Mouse (Mus musculus): ENCODE data around the gene Olfr924. TPM values are rescaled to one million over a fixed set of nuclear protein-coding genes. Genes with fewer than 3 reads are reported as not detected.
"Not testable (repeated sequence)": the region's sequence is repeated elsewhere in the genome, so short reads cannot be mapped to it uniquely, and the experiment has no call there.

Gene Olfr924
- polyA plus RNA-seq (2012; rRNA removed): not detected in 2 replicates

GRCm38 (mm10) chr9:38844149-38844548 is at the start of gene Olfr924:
Gene Olfr924, plus strand, starts transcription at chr9:38844449.
- H3K27me3 ChIP-seq (ENCODE audit: control insufficient read depth, insufficient read depth, low read length): no peaks in the 10 kb centered on the region
- H3K27ac ChIP-seq (ENCODE audit: insufficient read depth, low read length): no peak within 1 kb of the TSS
- no peak for DNase-seq (ENCODE audit: low read depth in 1 of 2, low spot score in 2 of 2)
- H3K36me3 ChIP-seq (ENCODE audit: control insufficient read depth, insufficient read depth, low read length): no peaks in the 10 kb centered on the region
- no peak within 1 kb of the TSS for H3K4me3 ChIP-seq (ENCODE audit: extremely low read depth, insufficient read depth, insufficient read length)
- 92% methylated on average over 1 of the region's 1 CpGs for WGBS
- no peak for TF ChIP-seq POLR2A (IDR thresholded peaks at IDR 0.05; ENCODE audit: low read depth, low read length)
- TF ChIP-seq CTCF (IDR thresholded peaks at IDR 0.05; ENCODE audit: extremely low read depth, insufficient read depth, insufficient read length, insufficient replicate concordance): no peak
- H3K4me1 ChIP-seq (ENCODE audit: control insufficient read depth, insufficient read depth, insufficient read length): no peaks in the 10 kb centered on the region

- no peak for DNase-seq (ENCODE audit: low read depth in 1 of 2, low spot score in 2 of 2)
- Histone ChIP-seq H3K4me3 (ENCODE audit: extremely low read depth, insufficient read depth, insufficient read length) (no peak overlapping the region), H3K4me1 (ENCODE audit: control insufficient read depth, insufficient read depth, insufficient read length) (no peaks in the 10 kb centered on the region), H3K36me3 (ENCODE audit: control insufficient read depth, insufficient read depth, low read length) (no peaks in the 10 kb centered on the region), H3K27ac (ENCODE audit: insufficient read depth, low read length) (no peak overlapping the region), H3K27me3 (ENCODE audit: control insufficient read depth, insufficient read depth, low read length) (no peaks in the 10 kb centered on the region)
- TF ChIP-seq CTCF (IDR thresholded peaks at IDR 0.05; ENCODE audit: extremely low read depth, insufficient read depth, insufficient read length, insufficient replicate concordance) (no peak), POLR2A (IDR thresholded peaks at IDR 0.05; ENCODE audit: low read depth, low read length) (no peak)
Observed at GRCm38 (mm10) chr9:38805696-38806095, 38.6 kb upstream of the Olfr924 start.

GRCm38 (mm10) chr9:38814314-38814713 is 29.9 kb upstream of the Olfr924 start, which contains the start of gene Olfr922:
Gene Olfr922, plus strand, starts transcription at chr9:38814614.
- 67% methylated on average over 2 of the region's 2 CpGs for whole genome bisulfite sequencing
- no peaks in the 10 kb centered on the region for H3K27me3 ChIP-seq (ENCODE audit: control insufficient read depth, insufficient read depth, low read length)
- no peak for DNase-seq (ENCODE audit: low read depth in 1 of 2, low spot score in 2 of 2)
- TF ChIP-seq POLR2A (IDR thresholded peaks at IDR 0.05; ENCODE audit: low read depth, low read length): no peak
- TF ChIP-seq CTCF (IDR thresholded peaks at IDR 0.05; ENCODE audit: extremely low read depth, insufficient read depth, insufficient read length, insufficient replicate concordance): no peak
- no peak within 1 kb of the TSS for H3K4me3 ChIP-seq (ENCODE audit: extremely low read depth, insufficient read depth, insufficient read length)
- H3K27ac ChIP-seq (ENCODE audit: insufficient read depth, low read length): no peak within 1 kb of the TSS
- no peaks in the 10 kb centered on the region for H3K4me1 ChIP-seq (ENCODE audit: control insufficient read depth, insufficient read depth, insufficient read length)
- H3K36me3 ChIP-seq (ENCODE audit: control insufficient read depth, insufficient read depth, low read length): no peaks in the 10 kb centered on the region

GRCm38 (mm10) chr9:38815458-38815986 is 28.7 kb upstream of the Olfr924 start:
- no peaks in the 10 kb centered on the region for H3K4me1 ChIP-seq (ENCODE audit: control insufficient read depth, insufficient read depth, insufficient read length)
- H3K36me3 ChIP-seq (ENCODE audit: control insufficient read depth, insufficient read depth, low read length): no peaks in the 10 kb centered on the region
- no peaks in the 10 kb centered on the region for H3K27me3 ChIP-seq (ENCODE audit: control insufficient read depth, insufficient read depth, low read length)
- H3K4me3 ChIP-seq (ENCODE audit: extremely low read depth, insufficient read depth, insufficient read length): no peak overlapping the region
- TF ChIP-seq CTCF (IDR thresholded peaks at IDR 0.05; ENCODE audit: extremely low read depth, insufficient read depth, insufficient read length, insufficient replicate concordance) (no peak), POLR2A (IDR thresholded peaks at IDR 0.05; ENCODE audit: low read depth, low read length) (no peak)
- no peak overlapping the region for H3K27ac ChIP-seq (ENCODE audit: insufficient read depth, low read length)
- DNase-seq (ENCODE audit: low read depth in 1 of 2, low spot score in 2 of 2): no peak
- WGBS: 79% methylated on average over 1 of the region's 1 CpGs

GRCm38 (mm10) chr9:38826245-38826644 is 18.0 kb upstream of the Olfr924 start, which contains the start of gene Olfr923:
Gene Olfr923, plus strand, starts transcription at chr9:38826545.
- H3K27ac ChIP-seq (ENCODE audit: insufficient read depth, low read length): no peak within 1 kb of the TSS
- H3K4me1 ChIP-seq (ENCODE audit: control insufficient read depth, insufficient read depth, insufficient read length): no peaks in the 10 kb centered on the region
- H3K36me3 ChIP-seq (ENCODE audit: control insufficient read depth, insufficient read depth, low read length): no peaks in the 10 kb centered on the region
- no peaks in the 10 kb centered on the region for H3K27me3 ChIP-seq (ENCODE audit: control insufficient read depth, insufficient read depth, low read length)
- 89% methylated on average over 1 of the region's 1 CpGs for WGBS
- DNase-seq (ENCODE audit: low read depth in 1 of 2, low spot score in 2 of 2): no peak
- TF ChIP-seq POLR2A (IDR thresholded peaks at IDR 0.05; ENCODE audit: low read depth, low read length) (no peak), CTCF (IDR thresholded peaks at IDR 0.05; ENCODE audit: extremely low read depth, insufficient read depth, insufficient read length, insufficient replicate concordance) (no peak)
- no peak within 1 kb of the TSS for H3K4me3 ChIP-seq (ENCODE audit: extremely low read depth, insufficient read depth, insufficient read length)

- Histone ChIP-seq H3K4me3 (ENCODE audit: extremely low read depth, insufficient read depth, insufficient read length) (no peak overlapping the region), H3K36me3 (ENCODE audit: control insufficient read depth, insufficient read depth, low read length) (no peaks in the 10 kb centered on the region), H3K4me1 (ENCODE audit: control insufficient read depth, insufficient read depth, insufficient read length) (no peaks in the 10 kb centered on the region), H3K27me3 (ENCODE audit: control insufficient read depth, insufficient read depth, low read length) (no peaks in the 10 kb centered on the region), H3K27ac (ENCODE audit: insufficient read depth, low read length) (no peak overlapping the region)
- no peak for DNase-seq (ENCODE audit: low read depth in 1 of 2, low spot score in 2 of 2)
- 85% methylated on average over 2 of the region's 2 CpGs for WGBS
- no peak for TF ChIP-seq POLR2A (IDR thresholded peaks at IDR 0.05; ENCODE audit: low read depth, low read length)
- no peak for TF ChIP-seq CTCF (IDR thresholded peaks at IDR 0.05; ENCODE audit: extremely low read depth, insufficient read depth, insufficient read length, insufficient replicate concordance)
Observed at GRCm38 (mm10) chr9:38833027-38833426, 11.2 kb upstream of the Olfr924 start.

- no peak for DNase-seq (ENCODE audit: low read depth in 1 of 2, low spot score in 2 of 2)
- TF ChIP-seq CTCF (IDR thresholded peaks at IDR 0.05; ENCODE audit: extremely low read depth, insufficient read depth, insufficient read length, insufficient replicate concordance) (no peak), POLR2A (IDR thresholded peaks at IDR 0.05; ENCODE audit: low read depth, low read length) (no peak)
- no peak within 1 kb of the TSS for H3K4me3 ChIP-seq (ENCODE audit: extremely low read depth, insufficient read depth, insufficient read length)
- H3K36me3 ChIP-seq (ENCODE audit: control insufficient read depth, insufficient read depth, low read length): no peaks in the 10 kb centered on the region
- H3K27me3 ChIP-seq (ENCODE audit: control insufficient read depth, insufficient read depth, low read length): no peaks in the 10 kb centered on the region
- H3K4me1 ChIP-seq (ENCODE audit: control insufficient read depth, insufficient read depth, insufficient read length): no peaks in the 10 kb centered on the region
- no peak within 1 kb of the TSS for H3K27ac ChIP-seq (ENCODE audit: insufficient read depth, low read length)
Observed at GRCm38 (mm10) chr9:38854760-38855159, 10.5 kb downstream of the Olfr924 start, which contains the start of gene Olfr26. Gene Olfr26, plus strand, starts transcription at chr9:38855060.

GRCm38 (mm10) chr9:38874880-38875279 is 30.6 kb downstream of the Olfr924 start:
- not testable (repeated sequence) for H3K36me3 ChIP-seq (ENCODE audit: control insufficient read depth, insufficient read depth, low read length); H3K27ac ChIP-seq (ENCODE audit: insufficient read depth, low read length); H3K4me1 ChIP-seq (ENCODE audit: control insufficient read depth, insufficient read depth, insufficient read length); H3K4me3 ChIP-seq (ENCODE audit: extremely low read depth, insufficient read depth, insufficient read length); H3K27me3 ChIP-seq (ENCODE audit: control insufficient read depth, insufficient read depth, low read length); DNase-seq (ENCODE audit: low read depth in 1 of 2, low spot score in 2 of 2)
- WGBS: 58% methylated on average over 2 of the region's 2 CpGs

Data from spleen, adult 2 months (tissue).